Mouse (Mus musculus) liver, embryonic 16.5 days (tissue): ENCODE measurements around the gene Hist1h3d. TPM values are rescaled to one million over a fixed set of nuclear protein-coding genes. Genes with fewer than 3 reads are reported as not detected.
"Not testable (repeated sequence)": the region's sequence is repeated elsewhere in the genome, so short reads cannot be mapped to it uniquely, and the experiment has no call there.

Experiments
- ATAC-seq: fragments of 200-750 bp; cut with Nextera tagmentation; 2 replicates; pipeline ENCODE4 v1.8.0; 2017; ENCODE audit warnings: low read depth, mild to moderate bottlenecking, moderate number of reproducible peaks, moderate library complexity
- H3K27ac ChIP-seq: fragments of 300-500 bp; sonication (generic); 2 replicates; pipeline ENCODE4 v1.5.1; 2014; ENCODE audit warnings: mild to moderate bottlenecking, low read length
- H3K27me3 ChIP-seq: fragments of 300-500 bp; sonication (generic); 2 replicates; pipeline ENCODE4 v1.6.1; 2014; ENCODE audit warnings: low read depth, low read length, mixed read lengths; ENCODE audit not compliant: control insufficient read depth, insufficient read depth
- H3K36me3 ChIP-seq: fragments of 300-500 bp; sonication (generic); 2 replicates; pipeline ENCODE4 v1.6.1; 2014; ENCODE audit warnings: mild to moderate bottlenecking; ENCODE audit not compliant: control insufficient read depth, insufficient read depth
- H3K4me1 ChIP-seq: fragments of 300-500 bp; sonication (generic); 2 replicates; pipeline ENCODE4 v1.6.1; 2014; ENCODE audit warnings: low read depth, low read length, mixed read lengths; ENCODE audit not compliant: control insufficient read depth
- H3K4me2 ChIP-seq: fragments of 300-500 bp; sonication (generic); 2 replicates; pipeline ENCODE4 v1.6.1; 2014; ENCODE audit warnings: low read depth, low read length, mixed read lengths
- H3K4me3 ChIP-seq: fragments of 300-500 bp; sonication (generic); 2 replicates; pipeline ENCODE4 v1.5.1; 2014; ENCODE audit warnings: low read depth, mild to moderate bottlenecking, low read length
- H3K9ac ChIP-seq: fragments of 300-500 bp; sonication (generic); 2 replicates; pipeline ENCODE4 v1.6.1; 2014; ENCODE audit warnings: low read depth, low read length
- H3K9me3 ChIP-seq: fragments of 300-500 bp; sonication (generic); replicated peaks from 2 replicates; pipeline ENCODE4 v1.6.1; 2016; ENCODE audit warnings: low read length; ENCODE audit not compliant: control insufficient read depth
- WGBS: fragments of 180-500 bp; shearing (Covaris S2); extraction: QIAGEN DNeasy Blood & Tissue Kit; methylation state at CpG from one replicate; pipeline ENCODE4 v1.1.7; 2014; ENCODE audit not compliant: insufficient replicate concordance; 5-methylcytosine and 5-hydroxymethylcytosine counted together
- polyA plus RNA-seq: library from polyadenylated mRNA; unstranded; fragments of >200 nt; fragmentation: Nextera tagmentation; extraction: Ambion mirVana; gene quantifications from 2 replicates; pipeline ENCODE4 v1.2.1, GENCODE M21; 2015

The Hist1h3d gene
- polyA plus RNA-seq, 1 experiment from 2014 or later = 7.7 TPM

DNA sequence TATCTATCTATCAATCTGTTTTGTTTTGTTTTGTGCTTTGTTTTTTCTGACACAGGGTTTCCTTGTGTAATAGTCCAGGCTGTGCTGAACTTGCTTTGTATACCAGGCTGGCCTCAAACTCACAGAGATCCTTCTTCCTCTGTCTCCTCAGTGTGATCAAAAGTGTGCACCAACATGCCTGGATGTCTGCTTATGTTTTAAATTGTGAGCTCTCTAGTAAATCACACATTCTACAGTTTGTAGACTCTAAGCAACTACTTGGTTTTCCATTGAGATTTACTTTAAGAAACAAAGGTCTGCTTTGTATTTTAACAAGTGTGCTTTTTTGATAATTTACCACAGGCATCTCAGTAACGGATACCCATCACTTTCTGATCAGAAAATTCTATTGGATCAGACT, 2.3 kb downstream of the Hist1h3d start:
- Histone ChIP-seq H3K27ac (peak overlapping the region; percentile 80), H3K4me3 (peak overlapping the region; percentile 34), H3K36me3 (no peaks in the 10 kb centered on the region), H3K9ac (peak overlapping the region; percentile 54), H3K27me3 (no peaks in the 10 kb centered on the region), H3K4me2 (peak overlapping the region; percentile 32), H3K4me1 (peaks cover 26% of the 10 kb centered on the region), H3K9me3 (no peaks in the 10 kb centered on the region)
- WGBS = 63% methylated on average over 1 of the region's 1 CpGs
- no peak for ATAC-seq

DNA sequence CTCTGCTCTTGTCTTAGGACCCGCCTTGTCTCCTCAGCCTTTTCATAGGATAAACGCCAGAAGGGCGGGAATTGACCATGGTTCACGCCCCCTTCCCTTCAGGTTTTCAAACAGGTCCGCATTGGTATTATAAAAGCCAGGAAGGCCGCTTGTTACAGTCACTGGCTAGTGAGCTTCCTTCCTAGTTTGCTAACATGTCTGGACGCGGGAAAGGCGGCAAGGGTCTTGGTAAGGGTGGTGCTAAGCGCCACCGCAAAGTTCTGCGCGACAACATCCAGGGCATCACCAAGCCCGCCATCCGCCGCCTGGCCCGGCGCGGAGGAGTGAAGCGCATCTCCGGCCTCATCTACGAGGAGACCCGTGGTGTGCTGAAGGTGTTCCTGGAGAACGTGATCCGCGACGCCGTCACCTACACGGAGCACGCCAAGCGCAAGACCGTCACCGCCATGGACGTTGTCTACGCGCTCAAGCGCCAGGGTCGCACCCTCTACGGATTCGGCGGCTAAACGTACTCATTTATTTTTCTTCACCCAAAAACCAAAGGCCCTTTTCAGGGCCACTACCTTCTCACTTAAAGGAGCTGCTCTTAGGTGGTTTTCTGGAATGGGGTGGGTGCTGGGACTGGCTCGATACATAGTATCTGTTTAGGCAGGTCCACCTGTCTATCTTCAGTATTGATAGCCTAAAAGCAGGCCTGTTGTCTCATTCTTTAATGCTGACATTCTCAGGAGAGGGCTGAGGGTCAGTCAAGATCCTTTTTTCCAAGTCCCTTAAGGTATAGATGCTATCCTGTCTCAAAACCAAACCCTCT, 6.0 kb downstream of the Hist1h3d start, which contains the start of gene Hist1h4d:
TSS of gene Hist1h4d (plus strand) at position 191 of the 811 bp plus-strand sequence.
- Histone ChIP-seq H3K4me2 (peak within 1 kb of the TSS; percentile 69), H3K9me3 (no peaks in the 10 kb centered on the region), H3K27me3 (no peaks in the 10 kb centered on the region), H3K36me3 (no peaks in the 10 kb centered on the region), H3K27ac (peak within 1 kb of the TSS; percentile 100), H3K9ac (peak within 1 kb of the TSS; percentile 79), H3K4me3 (peak within 1 kb of the TSS; percentile 69), H3K4me1 (peaks cover 40% of the 10 kb centered on the region)
- WGBS = under 1% methylated on average over 43 of the region's 43 CpGs
- peak; percentile 81 for ATAC-seq

DNA sequence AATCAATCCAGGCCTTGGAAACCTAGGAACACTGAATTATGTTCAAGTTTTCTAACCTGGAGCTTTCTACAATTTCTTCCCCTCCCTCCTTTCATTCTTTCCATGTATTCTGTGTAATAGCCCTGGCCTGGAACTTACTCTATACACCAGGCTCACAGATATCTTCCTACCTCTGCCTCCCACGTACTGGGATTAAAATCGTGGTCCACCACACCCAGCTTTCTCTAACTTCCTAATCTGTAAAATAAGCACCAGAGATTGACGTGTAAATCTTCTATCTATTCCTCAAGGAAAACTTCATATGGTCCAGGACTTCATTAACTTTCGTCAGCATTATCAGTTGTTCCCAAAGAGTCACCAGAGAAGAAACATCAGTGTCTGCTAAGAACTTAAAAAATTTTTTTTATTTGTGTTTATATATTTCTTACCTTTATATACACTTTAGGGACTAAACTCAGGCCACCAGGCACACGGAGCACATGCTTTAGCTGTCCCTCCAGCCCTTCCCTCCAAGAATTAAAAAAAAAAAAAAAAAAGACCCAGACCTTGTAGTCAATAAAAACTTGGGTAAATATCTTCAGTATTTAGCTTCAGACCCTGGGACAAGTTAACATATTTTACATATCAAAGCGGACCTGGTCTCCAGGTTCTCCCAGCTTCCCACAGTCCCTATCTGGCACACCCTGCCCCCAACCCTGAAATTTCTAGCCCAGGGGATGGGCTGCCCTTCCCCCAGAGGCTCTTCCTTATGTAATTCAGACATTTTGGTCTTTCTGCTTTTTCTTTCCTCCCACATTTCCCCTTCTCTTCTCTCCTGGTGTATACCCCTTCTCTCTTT, 6.9 kb downstream of the Hist1h3d start:
- peak overlapping the region; percentile 79 for H3K9ac ChIP-seq
- H3K4me1 ChIP-seq = peaks cover 32% of the 10 kb centered on the region
- peak overlapping the region; percentile 69 for H3K4me2 ChIP-seq
- H3K9me3 ChIP-seq = no peaks in the 10 kb centered on the region
- no peak; the same call in 1 of the 2 replicates for ATAC-seq
- H3K27me3 ChIP-seq = no peaks in the 10 kb centered on the region
- whole genome bisulfite sequencing = 8% methylated on average over 6 of the region's 6 CpGs
- peak overlapping the region; percentile 100 for H3K27ac ChIP-seq
- H3K4me3 ChIP-seq = peak overlapping the region; percentile 69
- H3K36me3 ChIP-seq = no peaks in the 10 kb centered on the region

- H3K9ac ChIP-seq = peak overlapping the region; percentile 79
- no peak for ATAC-seq
- peak overlapping the region; percentile 100 for H3K27ac ChIP-seq
- H3K4me3 ChIP-seq = peak overlapping the region; percentile 69
- no peaks in the 10 kb centered on the region for H3K9me3 ChIP-seq
- no peaks in the 10 kb centered on the region for H3K36me3 ChIP-seq
- H3K27me3 ChIP-seq = no peaks in the 10 kb centered on the region
- peaks cover 31% of the 10 kb centered on the region for H3K4me1 ChIP-seq
- peak overlapping the region; percentile 69 for H3K4me2 ChIP-seq
Observed at GRCm38 (mm10) chr13:23583387-23584068, 8.0 kb downstream of the Hist1h3d start.

- Histone ChIP-seq H3K36me3 (no peaks in the 10 kb centered on the region), H3K4me3 (peak overlapping the region; percentile 65), H3K9me3 (no peaks in the 10 kb centered on the region), H3K27ac (peak overlapping the region; percentile 100), H3K4me1 (peaks cover 29% of the 10 kb centered on the region), H3K4me2 (peak overlapping the region; percentile 69), H3K27me3 (no peaks in the 10 kb centered on the region), H3K9ac (peak overlapping the region; percentile 82)
- ATAC-seq = no peak
Observed at GRCm38 (mm10) chr13:23584331-23584730, 8.8 kb downstream of the Hist1h3d start.

GRCm38 (mm10) chr13:23585029-23585441, 9.5 kb downstream of the Hist1h3d start:
- Histone ChIP-seq H3K27ac (peak overlapping the region; percentile 100), H3K4me2 (peak overlapping the region; percentile 69), H3K9ac (peak overlapping the region; percentile 82), H3K36me3 (no peaks in the 10 kb centered on the region), H3K27me3 (no peaks in the 10 kb centered on the region), H3K9me3 (no peaks in the 10 kb centered on the region), H3K4me1 (peaks cover 29% of the 10 kb centered on the region), H3K4me3 (peak overlapping the region; percentile 65)
- peak; percentile 3; the same call in 1 of the 2 replicates for ATAC-seq
- under 1% methylated on average over 21 of the region's 21 CpGs for WGBS

DNA sequence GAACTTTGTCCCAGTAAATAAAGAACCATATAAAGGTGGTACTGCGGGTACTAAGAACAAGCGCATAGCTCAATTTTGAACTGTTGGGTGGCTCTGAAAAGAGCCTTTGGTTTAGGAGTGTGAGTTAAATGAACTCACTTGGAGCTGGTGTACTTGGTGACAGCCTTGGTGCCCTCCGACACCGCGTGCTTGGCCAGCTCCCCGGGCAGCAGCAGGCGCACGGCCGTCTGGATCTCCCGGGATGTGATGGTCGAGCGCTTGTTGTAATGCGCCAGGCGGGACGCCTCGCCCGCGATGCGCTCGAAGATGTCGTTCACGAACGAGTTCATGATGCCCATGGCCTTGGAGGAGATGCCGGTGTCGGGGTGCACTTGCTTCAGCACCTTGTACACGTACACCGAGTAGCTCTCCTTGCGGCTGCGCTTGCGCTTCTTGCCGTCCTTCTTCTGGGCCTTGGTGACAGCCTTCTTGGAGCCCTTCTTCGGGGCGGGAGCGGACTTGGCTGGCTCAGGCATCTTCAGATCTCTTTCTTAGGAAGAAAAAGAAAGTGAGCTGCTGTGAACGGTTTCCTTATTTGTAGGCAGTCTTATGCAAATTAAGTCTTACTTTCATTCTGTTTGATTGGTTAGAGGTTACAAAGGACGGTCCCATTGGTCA, 10.0 kb downstream of the Hist1h3d start:
- WGBS = 0% methylated on average over 27 of the region's 36 CpGs
- H3K27me3 ChIP-seq, H3K9me3 ChIP-seq, H3K36me3 ChIP-seq: not testable (repeated sequence)
- Histone ChIP-seq H3K4me3 (peak overlapping the region; percentile 65), H3K9ac (peak overlapping the region; percentile 82), H3K4me1 (peaks cover 29% of the 10 kb centered on the region), H3K27ac (peak overlapping the region; percentile 100), H3K4me2 (peak overlapping the region; percentile 69)
- peak; percentile 72 for ATAC-seq

- Histone ChIP-seq H3K27ac (peak overlapping the region; percentile 100), H3K4me3 (peak overlapping the region; percentile 65), H3K9me3 (no peaks in the 10 kb centered on the region), H3K4me1 (peaks cover 24% of the 10 kb centered on the region), H3K9ac (peak overlapping the region; percentile 59), H3K4me2 (peak overlapping the region; percentile 66), H3K27me3 (no peaks in the 10 kb centered on the region), H3K36me3 (no peaks in the 10 kb centered on the region)
- ATAC-seq = no peak
- WGBS = 2% methylated on average over 22 of the region's 22 CpGs
Observed at GRCm38 (mm10) chr13:23586099-23586939, 10.8 kb downstream of the Hist1h3d start.
